Mouse (Mus musculus) 416B (cell line): Measurements from ENCODE around the gene Sipa1.

Experiments used
- DNase-seq: peaks from one replicate; pipeline ENCODE4 v3.0.0; 2011; ENCODE audit warnings: low read depth

Sipa1 gene

GRCm38 (mm10) chr19:5641641-5642040 lies 21.9 kb downstream of the Sipa1 start:
- no peak for DNase-seq

GRCm38 (mm10) chr19:5641021-5641420 lies 22.5 kb downstream of the Sipa1 start:
- DNase-seq: no peak

GRCm38 (mm10) chr19:5640339-5640738 lies 23.2 kb downstream of the Sipa1 start:
- no peak for DNase-seq

- no peak for DNase-seq
Measured at GRCm38 (mm10) chr19:5638416-5639005, 25.0 kb downstream of the Sipa1 start.

- peak; percentile 91 for DNase-seq
Measured at GRCm38 (mm10) chr19:5637069-5638047, 26.1 kb downstream of the Sipa1 start, which contains the start of gene Rela. TSS of gene Rela (plus strand) at chr19:5637483.

- no peak for DNase-seq
Measured at GRCm38 (mm10) chr19:5636571-5637041, 26.9 kb downstream of the Sipa1 start.

GRCm38 (mm10) chr19:5636036-5636570 lies 27.4 kb downstream of the Sipa1 start:
- no peak for DNase-seq

GRCm38 (mm10) chr19:5632120-5632519 lies 31.4 kb downstream of the Sipa1 start:
- DNase-seq: no peak

- no peak for DNase-seq
Measured at GRCm38 (mm10) chr19:5629907-5630306, 33.6 kb downstream of the Sipa1 start.

- DNase-seq: no peak
Measured at GRCm38 (mm10) chr19:5625311-5625710, 38.2 kb downstream of the Sipa1 start.

GRCm38 (mm10) chr19:5621884-5622283 lies 41.6 kb downstream of the Sipa1 start:
- DNase-seq: no peak

GRCm38 (mm10) chr19:5620007-5620406 lies 43.5 kb downstream of the Sipa1 start:
- DNase-seq: peak; percentile 71

- DNase-seq: no peak
Measured at GRCm38 (mm10) chr19:5614953-5615352, 48.6 kb downstream of the Sipa1 start.

GRCm38 (mm10) chr19:5612762-5613411 lies 50.6 kb downstream of the Sipa1 start:
- DNase-seq: peak; percentile 94

- peak; percentile 48 for DNase-seq
Measured at GRCm38 (mm10) chr19:5611973-5612372, 51.5 kb downstream of the Sipa1 start.

GRCm38 (mm10) chr19:5609547-5610404 lies 53.7 kb downstream of the Sipa1 start, which contains the start of gene Kat5:
TSS of gene Kat5 (minus strand) at chr19:5610237.
- DNase-seq: peak; percentile 96

GRCm38 (mm10) chr19:5609171-5609546 lies 54.3 kb downstream of the Sipa1 start:
- DNase-seq: no peak

GRCm38 (mm10) chr19:5608707-5609106 lies 54.8 kb downstream of the Sipa1 start:
- DNase-seq: no peak

- no peak for DNase-seq
Measured at GRCm38 (mm10) chr19:5607705-5608410, 55.6 kb downstream of the Sipa1 start.

- no peak for DNase-seq
Measured at GRCm38 (mm10) chr19:5606196-5606595, 57.3 kb downstream of the Sipa1 start.

GRCm38 (mm10) chr19:5605126-5605525 lies 58.4 kb downstream of the Sipa1 start:
- DNase-seq: no peak
